Mouse (Mus musculus): ENCODE data around the gene 2900026A02Rik. TPM values are rescaled to one million over a fixed set of nuclear protein-coding genes. Genes with fewer than 3 reads are reported as not detected.

Gene 2900026A02Rik
- total and polyA plus RNA-seq, 3 experiments, result 0.05 TPM; not detected in 2

DNA sequence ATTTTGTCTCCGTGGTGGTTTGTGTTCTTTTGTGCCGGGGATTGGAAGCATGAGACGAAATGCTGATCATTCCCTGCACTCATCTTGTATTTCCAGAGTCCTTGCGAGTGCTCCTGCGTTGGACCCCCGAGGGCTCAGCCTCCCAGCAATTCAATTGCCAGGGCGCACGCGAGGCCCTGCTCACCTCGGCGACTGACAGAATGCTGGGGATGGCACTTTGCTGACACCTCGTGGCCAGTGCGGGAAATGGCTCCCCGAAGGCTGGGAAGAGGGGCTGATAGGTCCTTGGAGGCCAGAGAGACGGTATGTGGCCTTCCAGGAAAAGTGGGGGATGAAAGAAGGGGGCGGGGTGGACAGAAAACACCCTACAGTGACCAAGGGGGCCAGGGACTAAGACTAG, 166.7 kb downstream of the 2900026A02Rik start:
- no peak for TF ChIP-seq CTCF (IDR thresholded peaks at IDR 0.05; ENCODE audit: low read depth, low read length)
- no peak for TF ChIP-seq POLR2AphosphoS5 (IDR thresholded peaks at IDR 0.05; ENCODE audit: insufficient replicate concordance, low read depth, low read length)
- TF ChIP-seq GATA2 (IDR thresholded peaks at IDR 0.05; ENCODE audit: borderline replicate concordance, low read depth, low read length), result no peak
- no peak for TF ChIP-seq TAL1 (conservative IDR thresholded peaks at IDR 0.05; ENCODE audit: low read depth, low read length)
- no peak for TF ChIP-seq GATA1 (IDR thresholded peaks at IDR 0.05; ENCODE audit: borderline replicate concordance, low read length)
- no peaks in the 10 kb centered on the region for H3K27me3 ChIP-seq (ENCODE audit: insufficient read depth, low read length)
- H3K36me3 ChIP-seq (replicated peaks), result no peaks in the 10 kb centered on the region
- peaks cover 90% of the 10 kb centered on the region for H3K9me3 ChIP-seq (replicated peaks)
- no peak overlapping the region for H3K4me3 ChIP-seq (ENCODE audit: low read depth, low read length)
- ATAC-seq (ENCODE audit: extremely low read depth, insufficient number of reproducible peaks, low FRiP score, poor library complexity, severe bottlenecking) (no peak), DNase-seq (ENCODE audit: low spot score) (no peak)
- no peaks in the 10 kb centered on the region for H3K4me1 ChIP-seq (ENCODE audit: insufficient read depth, low read depth, low read length)

- no peaks in the 10 kb centered on the region for H3K4me1 ChIP-seq (ENCODE audit: insufficient read depth, low read depth, low read length)
- no peak for DNase-seq (ENCODE audit: low spot score)
- no peak for TF ChIP-seq GATA2 (IDR thresholded peaks at IDR 0.05; ENCODE audit: borderline replicate concordance, low read depth, low read length)
- H3K27me3 ChIP-seq (ENCODE audit: insufficient read depth, low read length), result no peaks in the 10 kb centered on the region
- H3K4me3 ChIP-seq (ENCODE audit: low read depth, low read length), result no peak overlapping the region
- H3K9me3 ChIP-seq (replicated peaks), result peaks cover 90% of the 10 kb centered on the region
- no peak for ATAC-seq (ENCODE audit: extremely low read depth, insufficient number of reproducible peaks, low FRiP score, poor library complexity, severe bottlenecking)
- H3K36me3 ChIP-seq (replicated peaks), result no peaks in the 10 kb centered on the region
These were observed 170.4 kb downstream of the 2900026A02Rik start for GRCm38 (mm10) chr5:113050581-113051185.

GRCm38 (mm10) chr5:113049876-113050275, 171.2 kb downstream of the 2900026A02Rik start:
- Histone ChIP-seq H3K9me3 (replicated peaks) (peaks cover 89% of the 10 kb centered on the region), H3K4me3 (ENCODE audit: low read depth, low read length) (no peak overlapping the region), H3K4me1 (ENCODE audit: insufficient read depth, low read depth, low read length) (no peaks in the 10 kb centered on the region), H3K36me3 (replicated peaks) (no peaks in the 10 kb centered on the region), H3K27me3 (ENCODE audit: insufficient read depth, low read length) (no peaks in the 10 kb centered on the region)
- ATAC-seq (ENCODE audit: extremely low read depth, insufficient number of reproducible peaks, low FRiP score, poor library complexity, severe bottlenecking), result no peak
- TF ChIP-seq TAL1 (conservative IDR thresholded peaks at IDR 0.05; ENCODE audit: low read depth, low read length) (no peak), GATA1 (IDR thresholded peaks at IDR 0.05; ENCODE audit: borderline replicate concordance, low read length) (no peak), CTCF (IDR thresholded peaks at IDR 0.05; ENCODE audit: low read depth, low read length) (no peak), GATA2 (IDR thresholded peaks at IDR 0.05; ENCODE audit: borderline replicate concordance, low read depth, low read length) (no peak)
- DNase-seq (ENCODE audit: low spot score), result no peak

DNA sequence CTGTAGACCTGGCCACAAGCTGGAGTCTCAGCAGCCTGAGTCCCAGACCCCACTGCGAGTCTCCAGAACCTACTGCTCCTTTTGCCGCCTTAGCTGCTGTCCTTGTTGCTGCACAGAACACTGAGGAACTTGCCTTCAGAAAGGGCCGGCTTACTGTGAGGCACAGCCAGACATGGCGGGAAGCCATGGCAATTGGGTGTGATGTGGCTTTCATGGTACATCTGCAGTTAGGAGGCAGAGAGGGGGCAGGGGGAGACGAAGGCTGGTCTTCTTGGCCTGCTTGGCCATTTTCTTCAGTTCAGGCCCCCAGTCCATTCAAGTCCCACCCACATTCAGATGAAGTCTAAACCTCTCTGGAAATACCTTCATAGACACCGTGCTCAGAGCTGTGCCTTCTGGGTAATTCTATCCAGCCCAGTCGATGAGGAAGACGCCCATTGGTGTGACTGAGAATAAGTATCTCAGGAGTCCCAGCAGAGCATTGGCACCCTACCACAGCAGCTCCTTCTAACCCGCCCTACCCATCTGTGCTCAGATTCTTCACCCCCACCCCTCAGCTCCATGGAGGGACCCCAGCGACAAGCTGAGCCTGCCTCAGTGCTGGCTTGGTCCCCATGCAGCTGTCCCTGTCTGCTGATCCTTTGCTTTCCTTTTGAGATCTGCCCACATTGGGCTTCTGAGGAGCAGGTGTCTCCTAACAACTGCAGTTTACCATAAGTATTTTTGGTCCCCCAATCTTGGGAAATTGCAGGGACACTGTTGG, 175.3 kb downstream of the 2900026A02Rik start:
- no peak overlapping the region; the same call in 1 of the 2 replicates for H3K4me3 ChIP-seq (ENCODE audit: low read depth, low read length)
- TF ChIP-seq POLR2AphosphoS5 (IDR thresholded peaks at IDR 0.05; ENCODE audit: insufficient replicate concordance, low read depth, low read length) (no peak), CTCF (IDR thresholded peaks at IDR 0.05; ENCODE audit: low read depth, low read length) (no peak), GATA1 (IDR thresholded peaks at IDR 0.05; ENCODE audit: borderline replicate concordance, low read length) (no peak), GATA2 (IDR thresholded peaks at IDR 0.05; ENCODE audit: borderline replicate concordance, low read depth, low read length) (no peak), TAL1 (conservative IDR thresholded peaks at IDR 0.05; ENCODE audit: low read depth, low read length) (no peak)
- no peaks in the 10 kb centered on the region for H3K36me3 ChIP-seq (replicated peaks)
- ATAC-seq (ENCODE audit: extremely low read depth, insufficient number of reproducible peaks, low FRiP score, poor library complexity, severe bottlenecking) (no peak), DNase-seq (ENCODE audit: low spot score) (no peak)
- H3K9me3 ChIP-seq (replicated peaks), result peaks cover 84% of the 10 kb centered on the region
- H3K4me1 ChIP-seq (ENCODE audit: insufficient read depth, low read depth, low read length), result no peaks in the 10 kb centered on the region
- H3K27me3 ChIP-seq (ENCODE audit: insufficient read depth, low read length), result no peaks in the 10 kb centered on the region

GRCm38 (mm10) chr5:113043531-113043930, 177.5 kb downstream of the 2900026A02Rik start:
- TF ChIP-seq TAL1 (conservative IDR thresholded peaks at IDR 0.05; ENCODE audit: low read depth, low read length) (no peak), POLR2AphosphoS5 (IDR thresholded peaks at IDR 0.05; ENCODE audit: insufficient replicate concordance, low read depth, low read length) (no peak), GATA2 (IDR thresholded peaks at IDR 0.05; ENCODE audit: borderline replicate concordance, low read depth, low read length) (no peak), GATA1 (IDR thresholded peaks at IDR 0.05; ENCODE audit: borderline replicate concordance, low read length) (no peak), CTCF (IDR thresholded peaks at IDR 0.05; ENCODE audit: low read depth, low read length) (no peak)
- H3K4me1 ChIP-seq (ENCODE audit: insufficient read depth, low read depth, low read length), result no peaks in the 10 kb centered on the region
- ATAC-seq (ENCODE audit: extremely low read depth, insufficient number of reproducible peaks, low FRiP score, poor library complexity, severe bottlenecking), result no peak
- H3K36me3 ChIP-seq (replicated peaks), result no peaks in the 10 kb centered on the region
- H3K9me3 ChIP-seq (replicated peaks), result peaks cover 81% of the 10 kb centered on the region
- no peak for DNase-seq (ENCODE audit: low spot score)
- H3K4me3 ChIP-seq (ENCODE audit: low read depth, low read length), result no peak overlapping the region
- H3K27me3 ChIP-seq (ENCODE audit: insufficient read depth, low read length), result no peaks in the 10 kb centered on the region

- ATAC-seq (ENCODE audit: extremely low read depth, insufficient number of reproducible peaks, low FRiP score, poor library complexity, severe bottlenecking), result no peak
- Histone ChIP-seq H3K27me3 (ENCODE audit: insufficient read depth, low read length) (no peaks in the 10 kb centered on the region), H3K36me3 (replicated peaks) (no peaks in the 10 kb centered on the region), H3K4me1 (ENCODE audit: insufficient read depth, low read depth, low read length) (no peaks in the 10 kb centered on the region), H3K9me3 (replicated peaks) (peaks cover 76% of the 10 kb centered on the region), H3K4me3 (ENCODE audit: low read depth, low read length) (no peak overlapping the region)
- no peak for TF ChIP-seq GATA2 (IDR thresholded peaks at IDR 0.05; ENCODE audit: borderline replicate concordance, low read depth, low read length)
- TF ChIP-seq POLR2AphosphoS5 (IDR thresholded peaks at IDR 0.05; ENCODE audit: insufficient replicate concordance, low read depth, low read length), result no peak
- TF ChIP-seq CTCF (IDR thresholded peaks at IDR 0.05; ENCODE audit: low read depth, low read length), result no peak
- TF ChIP-seq TAL1 (conservative IDR thresholded peaks at IDR 0.05; ENCODE audit: low read depth, low read length), result no peak
- no peak for TF ChIP-seq GATA1 (IDR thresholded peaks at IDR 0.05; ENCODE audit: borderline replicate concordance, low read length)
- DNase-seq (ENCODE audit: low spot score), result no peak
These were observed 179.4 kb downstream of the 2900026A02Rik start for GRCm38 (mm10) chr5:113041567-113042071.
